Mouse (Mus musculus) heart, adult 2 months (tissue): ENCODE results near the gene Klf9. TPM values are rescaled to one million over a fixed set of nuclear protein-coding genes. Genes with fewer than 3 reads are reported as not detected.
A peak's percentile ranks its signal among the peaks of the same experiment; 100 is the strongest.

Experiments
- DNase-seq, 2 experiments: peaks; one replicate each; pipeline ENCODE4 v3.0.0; 2021
- H3K27ac ChIP-seq: fragments of 200-600 bp; 2 replicates; pipeline ENCODE4 v1.8.1; 2022
- H3K27me3 ChIP-seq: fragments of 200-500 bp; 2 replicates; pipeline ENCODE4 v1.6.1; 2012; ENCODE audit warnings: mild to moderate bottlenecking, low read length, inconsistent platforms, mixed read lengths; ENCODE audit not compliant: control insufficient read depth, insufficient read depth
- H3K36me3 ChIP-seq: fragments of 200-500 bp; 2 replicates; pipeline ENCODE4 v1.6.1; 2012; ENCODE audit warnings: low read length, inconsistent platforms; ENCODE audit not compliant: control insufficient read depth, insufficient read depth
- H3K4me1 ChIP-seq: fragments of 200-500 bp; 2 replicates; pipeline ENCODE4 v1.6.1; 2011; ENCODE audit warnings: low read length; ENCODE audit not compliant: control insufficient read depth, insufficient read depth
- H3K4me3 ChIP-seq: fragments of 200-600 bp; 2 replicates; pipeline ENCODE4 v1.8.1; 2022
- H3K79me2 ChIP-seq: fragments of 200-500 bp; replicated peaks from 2 replicates; pipeline ENCODE4 v1.6.1; 2012; ENCODE audit warnings: mild to moderate bottlenecking, inconsistent platforms, low read length, moderate library complexity, mixed read lengths; ENCODE audit not compliant: control insufficient read depth, insufficient read depth
- H3K9ac ChIP-seq: fragments of 200-500 bp; 2 replicates; pipeline ENCODE4 v1.6.1; 2012; ENCODE audit warnings: low read depth, mild to moderate bottlenecking, control low read depth, inconsistent platforms, low read length, mixed read lengths
- CTCF ChIP-seq: fragments of 200-600 bp; IDR thresholded peaks from 2 replicates; pipeline ENCODE4 v1.8.1; 2022; ENCODE audit warnings: antibody characterized with exemption, mild to moderate bottlenecking, moderate library complexity
- EP300 ChIP-seq: fragments of 200-500 bp; IDR thresholded peaks from 2 replicates; pipeline ENCODE4 v1.6.1; 2011; ENCODE audit warnings: low read depth, low read length, control low read depth; ENCODE audit not compliant: insufficient read depth
- POLR2A ChIP-seq: fragments of 200-500 bp; IDR thresholded peaks from 2 replicates; pipeline ENCODE4 v1.6.1; 2011; ENCODE audit warnings: mild to moderate bottlenecking, low read depth, low read length, control low read depth; ENCODE audit not compliant: insufficient read depth
- WGBS: fragments of 180-500 bp; shearing (Covaris S2); methylation state at CpG from one replicate; pipeline ENCODE4 v1.1.7; 2018; 5-methylcytosine and 5-hydroxymethylcytosine counted together
- intact Hi-C: fragments of 180-260 bp; cut with DNase I; formaldehyde crosslinking; loops from one replicate; pipeline ENCODE4 v1.15.1; 2025
- polyA plus RNA-seq: library from polyadenylated mRNA; depleted of rRNA; stranded (reverse); fragments of >200 nt; gene quantifications from 2 replicates; pipeline ENCODE4 v1.2.3, GENCODE M21; 2012
- total RNA-seq, 2 experiments: library from RNA; stranded (reverse); gene quantifications; 2 replicates each; pipeline ENCODE4 v1.2.3; 2021

Gene Klf9
- total and polyA plus RNA-seq, 3 experiments, result 40.3 to 142 (median 121) TPM

GRCm38 (mm10) chr19:23121875-23122274 is 19.2 kb upstream of the Klf9 start:
- no peak for TF ChIP-seq POLR2A
- TF ChIP-seq CTCF, result no peak
- no peak for TF ChIP-seq EP300
- Histone ChIP-seq H3K27me3 (no peaks in the 10 kb centered on the region), H3K27ac (no peak overlapping the region), H3K4me1 (peaks cover 11% of the 10 kb centered on the region), H3K9ac (no peak overlapping the region), H3K4me3 (no peak overlapping the region), H3K79me2 (no peaks in the 10 kb centered on the region), H3K36me3 (peaks cover 4% of the 10 kb centered on the region)
- 69% methylated on average over 10 of the region's 10 CpGs for WGBS
- intact Hi-C loops, result no loop called here
- DNase-seq, result no peak

DNA sequence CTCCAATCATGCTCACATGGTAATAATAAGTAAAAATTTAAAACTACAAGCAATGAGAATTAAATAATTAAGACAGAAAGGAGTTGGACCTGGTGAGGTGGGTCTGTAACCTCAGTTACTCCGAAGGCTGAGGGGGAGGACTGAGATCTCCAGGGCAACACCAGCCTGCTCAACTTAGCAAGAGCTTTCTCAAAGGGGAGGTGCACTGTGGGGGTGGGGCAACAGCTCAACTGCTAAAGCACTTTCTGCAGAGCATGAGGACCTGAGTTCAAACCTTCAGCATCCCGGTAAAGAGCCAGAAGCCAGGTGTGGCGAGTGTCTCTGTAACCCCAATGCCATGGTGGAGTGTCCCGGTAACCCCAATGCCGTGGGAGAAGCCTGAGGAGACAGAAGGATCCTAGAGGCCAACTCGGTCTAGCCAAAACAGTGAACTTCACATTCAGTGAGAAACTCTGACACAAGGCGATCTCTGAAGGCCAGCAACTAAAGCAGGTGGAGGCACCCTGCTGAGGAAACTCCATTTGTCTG is 16.9 kb upstream of the Klf9 start:
- intact Hi-C loops, result loop anchor here (2.0 kb wide), 1 partner anchor 57 kb away; no protein-coding TSS in a partner anchor
- Histone ChIP-seq H3K27me3 (no peaks in the 10 kb centered on the region), H3K4me1 (peaks cover 13% of the 10 kb centered on the region), H3K9ac (no peak overlapping the region), H3K79me2 (no peaks in the 10 kb centered on the region), H3K4me3 (no peak overlapping the region), H3K36me3 (peaks cover 4% of the 10 kb centered on the region), H3K27ac (no peak overlapping the region; the same call in 1 of the 2 replicates)
- TF ChIP-seq POLR2A (no peak), CTCF (no peak), EP300 (no peak)
- DNase-seq, result no peak
- WGBS, result 92% methylated on average over 7 of the region's 7 CpGs

- Histone ChIP-seq H3K4me3 (no peak overlapping the region), H3K79me2 (no peaks in the 10 kb centered on the region), H3K9ac (no peak overlapping the region), H3K4me1 (peaks cover 13% of the 10 kb centered on the region), H3K27me3 (no peaks in the 10 kb centered on the region), H3K27ac (peak overlapping the region; percentile 87), H3K36me3 (peaks cover 4% of the 10 kb centered on the region)
- TF ChIP-seq EP300, result peak; percentile 93
- TF ChIP-seq CTCF, result no peak
- peak; percentile 48; the same call in 1 of the 2 replicates for TF ChIP-seq POLR2A
- WGBS, result 38% methylated on average over 9 of the region's 9 CpGs
- intact Hi-C loops, result loop anchor here (2.0 kb wide), 1 partner anchor 59 kb away; no protein-coding TSS in a partner anchor
- peak; percentile 56 to 71 for DNase-seq
Measured at GRCm38 (mm10) chr19:23125227-23126150, 15.5 kb upstream of the Klf9 start.

DNA sequence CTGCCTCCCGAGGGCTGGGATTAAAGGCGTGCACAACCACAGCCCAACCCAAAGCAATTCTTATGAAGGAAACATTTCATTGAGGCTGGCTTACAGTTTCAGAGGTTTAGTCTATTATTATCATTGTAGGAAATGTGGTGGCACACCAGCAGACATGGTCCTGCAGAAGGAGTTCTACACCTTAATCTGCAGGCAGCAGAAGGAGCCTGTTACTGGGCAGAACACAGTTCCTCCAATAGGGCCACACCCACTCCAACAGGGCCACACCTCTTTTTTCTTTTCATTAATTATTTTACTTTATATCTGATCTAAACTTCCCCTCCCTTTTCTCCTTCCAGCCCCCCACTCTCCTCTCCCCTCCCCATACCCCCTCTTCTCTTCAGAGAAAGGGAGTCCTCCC is 11.1 kb upstream of the Klf9 start:
- H3K27ac ChIP-seq, result no peak overlapping the region
- H3K9ac ChIP-seq, result no peak overlapping the region
- no peak for DNase-seq
- H3K36me3 ChIP-seq, result peaks cover 8% of the 10 kb centered on the region
- H3K4me3 ChIP-seq, result no peak overlapping the region
- no peaks in the 10 kb centered on the region for H3K27me3 ChIP-seq
- intact Hi-C loops, result no loop called here
- no peak for TF ChIP-seq EP300
- TF ChIP-seq CTCF, result no peak
- WGBS, result 94% methylated on average over 2 of the region's 2 CpGs
- peaks cover 22% of the 10 kb centered on the region for H3K4me1 ChIP-seq
- H3K79me2 ChIP-seq, result no peaks in the 10 kb centered on the region

DNA sequence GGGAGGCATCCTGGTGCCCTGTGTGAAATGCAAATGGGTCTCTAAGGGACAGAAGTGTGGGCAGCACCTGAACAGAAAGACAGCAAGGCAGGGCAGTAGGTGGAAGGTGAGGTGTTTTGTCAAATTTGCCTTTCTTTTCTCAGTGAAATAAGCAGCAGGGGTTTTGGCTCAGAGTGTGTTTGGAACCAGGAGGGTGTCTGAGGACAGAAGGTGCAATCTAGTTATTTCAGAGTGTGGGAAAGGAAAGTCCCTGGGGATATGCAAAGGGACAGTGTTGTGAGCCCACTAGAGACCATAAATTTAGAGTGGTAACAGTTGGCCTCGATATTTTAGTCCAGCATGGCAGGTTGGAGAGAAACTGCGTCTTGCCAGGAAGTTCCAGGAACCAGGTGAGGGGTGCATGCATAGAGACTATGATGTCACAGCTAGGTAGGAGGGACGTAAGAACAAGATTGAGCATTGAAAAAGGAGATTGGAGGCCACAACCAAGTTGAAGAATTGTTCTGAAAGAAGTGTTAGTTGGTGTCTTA is 8.9 kb upstream of the Klf9 start:
- Histone ChIP-seq H3K36me3 (peaks cover 6% of the 10 kb centered on the region), H3K9ac (no peak overlapping the region), H3K27ac (peak overlapping the region; percentile 100), H3K27me3 (no peaks in the 10 kb centered on the region), H3K4me1 (peaks cover 14% of the 10 kb centered on the region), H3K4me3 (no peak overlapping the region), H3K79me2 (no peaks in the 10 kb centered on the region)
- 72% methylated on average over 3 of the region's 3 CpGs for WGBS
- TF ChIP-seq EP300, result no peak
- no peak for TF ChIP-seq CTCF
- TF ChIP-seq POLR2A, result no peak
- DNase-seq, result no peak
- intact Hi-C loops, result loop anchor here (2.0 kb wide), 1 partner anchor 125 kb away; no protein-coding TSS in a partner anchor
